In the genomic region with DNA sequence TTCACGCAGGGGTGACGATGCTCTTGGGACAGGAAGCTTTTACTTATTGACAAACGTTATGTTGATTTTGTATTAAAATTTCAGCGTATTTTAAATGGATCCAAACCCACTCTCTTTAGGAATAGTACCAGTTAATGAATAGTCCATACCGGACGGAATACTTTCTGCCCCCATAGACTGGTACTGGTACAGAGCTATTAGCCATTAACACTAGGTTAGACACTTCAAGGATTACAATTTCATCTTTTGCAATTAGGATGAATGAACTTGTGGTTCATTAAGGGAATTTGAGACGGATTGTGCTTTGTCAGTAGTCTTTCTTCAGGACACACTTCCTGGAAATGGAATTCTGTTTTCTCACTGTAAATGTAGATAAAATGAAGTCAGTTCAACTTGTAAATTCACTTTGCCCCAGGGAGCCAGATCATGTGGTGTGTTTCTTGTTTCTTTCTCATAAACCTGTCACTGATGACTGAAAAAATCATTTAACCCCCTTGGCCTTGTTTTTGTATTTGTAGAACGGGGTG, we compare ENCODE assay signal across 8 mouse cellular contexts. TPM values are rescaled to one million over a fixed set of nuclear protein-coding genes. Genes with fewer than 3 reads are reported as not detected.
DNase-seq lines count a peak whose midpoint lies in the region; ATAC-seq and TF ChIP-seq lines count a peak whose summit lies in the region.

No protein-coding gene starts in this region.

- no peak for ATAC-seq in heart, embryonic 14.5 days (ENCODE audit: insufficient number of reproducible peaks, insufficient read depth, low FRiP score, low read depth)
- ATAC-seq in forebrain, embryonic 16.5 days = peak; percentile 41; the same call in 1 of the 2 replicates

- no peak for DNase-seq in heart, adult 9 months (ENCODE audit: low spot score in 2 of 2)
- DNase-seq in ES-E14 (ENCODE audit: low read depth, low spot score) = no peak
- no peak for DNase-seq in left cerebral cortex, adult 18-20 months (ENCODE audit: low spot score in 2 of 2)
- DNase-seq in gastrocnemius, postnatal 25 days = no peak
- DNase-seq in left cerebral cortex, adult 8-10 months (ENCODE audit: low spot score in 2 of 2) = no peak

- WGBS in heart, embryonic 14.5 days = 18% methylated on average over 8 of the region's 8 CpGs
- WGBS in forebrain, embryonic 16.5 days = 15% methylated on average over 8 of the region's 8 CpGs
- WGBS in macrophage (ENCODE audit: missing documents) = 7% methylated on average over 7 of the region's 8 CpGs

- peaks cover 0 to 4% of the 10 kb centered on the region in 2 experiments; a peak in 1 of 4 replicates for H3K4me1 ChIP-seq in heart, embryonic 14.5 days (ENCODE audit: control insufficient read depth in 2 of 2, insufficient read depth in 2 of 2, low read length in 2 of 2)
- no peaks in the 10 kb centered on the region for H3K4me1 ChIP-seq in ES-E14 (ENCODE audit: control insufficient read depth in 2 of 2, insufficient read depth in 2 of 2, low read length in 2 of 2, poor library complexity in 1 of 2)
- peaks cover 9% of the 10 kb centered on the region; the same call in 1 of the 2 replicates for H3K4me1 ChIP-seq in forebrain, embryonic 16.5 days (replicated peaks; ENCODE audit: control insufficient read depth, insufficient read depth, low read length)

- 0 out of 4 replicates have a peak overlapping the region, but pooled peaks of 1 of the 2 experiments have one; percentile 77 for H3K27ac ChIP-seq in heart, embryonic 14.5 days (replicated peaks in 1 of 2; ENCODE audit: control insufficient read depth in 1 of 2, insufficient read depth in 1 of 2, low read depth in 2 of 2, low read length in 2 of 2)
- H3K27ac ChIP-seq in ES-E14 (ENCODE audit: insufficient read depth, low read depth, low read length, poor library complexity, severe bottlenecking) (no peak overlapping the region), macrophage (peak overlapping the region; percentile 29; the same call in 1 of the 2 replicates)
- H3K27ac ChIP-seq in forebrain, embryonic 16.5 days (ENCODE audit: low read length) = no peak overlapping the region

- peak overlapping the region; percentile 92 for H3K4me2 ChIP-seq in heart, embryonic 14.5 days (ENCODE audit: low read length)
- peak overlapping the region; percentile 55 for H3K4me2 ChIP-seq in forebrain, embryonic 16.5 days (ENCODE audit: low read length)

- in situ Hi-C loops in ES-E14 (cut with MboI; ENCODE audit: low sequenced_read_pairs in 2 of 2, unreplicated experiment in 2 of 2) = no loop called here

- peaks cover 3% of the 10 kb centered on the region; the same call in 1 of the 2 replicates for H3K27me3 ChIP-seq in heart, embryonic 14.5 days (ENCODE audit: control insufficient read depth, insufficient read depth, low read length)
- H3K27me3 ChIP-seq in forebrain, embryonic 16.5 days (replicated peaks; ENCODE audit: control insufficient read depth, insufficient read depth, low read length) = 0 out of 2 replicates have a peak, but pooled peaks cover 3% of the 10 kb centered on the region

- H3K4me3 ChIP-seq in heart, embryonic 14.5 days (ENCODE audit: control insufficient read depth in 1 of 2, insufficient read depth in 1 of 2, low read depth in 1 of 2, low read length in 2 of 2) = peak overlapping the region; percentile 60 to 97
- H3K4me3 ChIP-seq in ES-E14 (ENCODE audit: insufficient read depth in 1 of 2, low read depth in 1 of 2, low read length in 2 of 2, poor library complexity in 1 of 2, severe bottlenecking in 1 of 2) (peak overlapping the region; percentile 94 to 99), macrophage (ENCODE audit: inconsistent target) (peak overlapping the region; percentile 67)
- peak overlapping the region; percentile 90 for H3K4me3 ChIP-seq in forebrain, embryonic 16.5 days (replicated peaks; ENCODE audit: low read length)

- peak overlapping the region; percentile 79 for H3K9ac ChIP-seq in heart, embryonic 14.5 days (ENCODE audit: low read length)
- H3K9ac ChIP-seq in ES-E14 (ENCODE audit: insufficient read depth, low read depth, low read length, poor library complexity, severe bottlenecking) = peak overlapping the region; percentile 95
- peak overlapping the region; percentile 88 for H3K9ac ChIP-seq in forebrain, embryonic 16.5 days (replicated peaks; ENCODE audit: low read depth, low read length)

- peaks cover 4% of the 10 kb centered on the region; the same call in 1 of the 2 replicates for H3K36me3 ChIP-seq in heart, embryonic 14.5 days (ENCODE audit: control insufficient read depth, insufficient read depth, low read length)
- H3K36me3 ChIP-seq in ES-E14 (ENCODE audit: control insufficient read depth, insufficient read depth, low read length, poor library complexity, severe bottlenecking) (no peaks in the 10 kb centered on the region), macrophage (ENCODE audit: inconsistent target) (no peaks in the 10 kb centered on the region)
- no peaks in the 10 kb centered on the region for H3K36me3 ChIP-seq in forebrain, embryonic 16.5 days (ENCODE audit: control insufficient read depth, insufficient read depth)

- peaks cover 49% of the 10 kb centered on the region for H3K79me2 ChIP-seq in macrophage (ENCODE audit: inconsistent target)

- H3K9me3 ChIP-seq in heart, embryonic 14.5 days (ENCODE audit: control insufficient read depth, low read length) = no peaks in the 10 kb centered on the region
- no peaks in the 10 kb centered on the region for H3K9me3 ChIP-seq in ES-E14 (ENCODE audit: control insufficient read depth, insufficient read depth, low read depth, low read length)
- H3K9me3 ChIP-seq in forebrain, embryonic 16.5 days (ENCODE audit: control insufficient read depth, low read length) = no peaks in the 10 kb centered on the region

TF ChIP-seq in ES-E14, 5 proteins besides CTCF, POLR2A, EP300 and RAD21:
- no peak for TF ChIP-seq ZC3H11A (IDR thresholded peaks at IDR 0.05; ENCODE audit: borderline replicate concordance, low read depth, low read length)
- TF ChIP-seq ZNF384 (IDR thresholded peaks at IDR 0.05; ENCODE audit: low read depth, low read length) = no peak
- TF ChIP-seq HCFC1 (IDR thresholded peaks at IDR 0.05; ENCODE audit: borderline replicate concordance, insufficient read depth, low read length) = no peak
- no peak for TF ChIP-seq CHD2 (IDR thresholded peaks at IDR 0.05; ENCODE audit: low read depth, low read length)
- TF ChIP-seq MAFK (IDR thresholded peaks at IDR 0.05; ENCODE audit: insufficient read depth, low read depth, low read length) = no peak
TF ChIP-seq in ES-E14: peak in this region for 0.

RNA-seq across cellular contexts. Expression of a gene that starts 0.9 kb away (rescaled TPM):
- 20.3 and 20.6 TPM in 2 replicates for polyA plus RNA-seq in heart, embryonic 14.5 days (2014; fragmentation: Nextera tagmentation; extraction: Ambion mirVana)
- 7.7 and 10.1 TPM in 2 replicates for total RNA-seq in ES-E14 (2012; rRNA removed)
- polyA plus RNA-seq in forebrain, embryonic 16.5 days (2015; fragmentation: Nextera tagmentation; extraction: Ambion mirVana) = 28.3 and 30.1 TPM in 2 replicates
- 10 to 100 TPM in 21 of 26 experiments, 1 to 10 TPM in 5; 4.4 to 54.4 (median 39.2) TPM for total RNA-seq in macrophage (2018; cell fraction: chromatin; rRNA removed)
- total RNA-seq in macrophage (2018; cell fraction: cytosol; rRNA removed) = 10 to 100 TPM; 11.9 to 25.9 (median 22.5) TPM
- 10 to 100 TPM in 23 of 26 experiments, 1 to 10 TPM in 3; 7.6 to 46.1 (median 27.1) TPM for total RNA-seq in macrophage (2018; cell fraction: nucleus; rRNA removed)
- polyA plus RNA-seq in macrophage (2018) = 15.2 to 19.8 TPM (median 17.5 TPM) in 3 replicates
- total RNA-seq in left cerebral cortex, adult 18-20 months (2021) = 10 to 100 TPM; 40.6 to 41.3 TPM
- total RNA-seq in gastrocnemius, postnatal 25 days (2021) = 10 to 100 TPM; 33.3 to 43.8 TPM
- 10 to 100 TPM; 41.2 to 47.4 (median 44.8) TPM for total RNA-seq in left cerebral cortex, adult 8-10 months (2022)
